Mouse (Mus musculus) myocyte (in vitro differentiated cells): ENCODE measurements around the gene Nr2c1. TPM values are rescaled to one million over a fixed set of nuclear protein-coding genes. Genes with fewer than 3 reads are reported as not detected.

ENCODE experiments used
- H3K27me3 ChIP-seq: one replicate; pipeline ENCODE4 v1.6.1; 2011; ENCODE audit not compliant: control insufficient read depth, insufficient read depth, insufficient read length
- H3K36me3 ChIP-seq: one replicate; pipeline ENCODE4 v1.6.1; 2011; ENCODE audit not compliant: control insufficient read depth, insufficient read depth
- H3K4me2 ChIP-seq: one replicate; pipeline ENCODE4 v1.6.1; 2011; ENCODE audit warnings: low read depth, control low read depth
- H3K4me3 ChIP-seq: one replicate; pipeline ENCODE4 v1.5.1; 2011; ENCODE audit warnings: mild to moderate bottlenecking, control low read depth, moderate library complexity
- H3K79me2 ChIP-seq: one replicate; pipeline ENCODE4 v1.6.1; 2011; ENCODE audit not compliant: control insufficient read depth, insufficient read depth
- H3ac ChIP-seq: one replicate; pipeline ENCODE4 v1.6.1; 2011; ENCODE audit not compliant: control insufficient read depth, insufficient read length
- CEBPB ChIP-seq: IDR thresholded peaks from 2 replicates; pipeline ENCODE4 v1.6.1; 2011; ENCODE audit warnings: mild to moderate bottlenecking, moderate library complexity; ENCODE audit not compliant: poor library complexity, insufficient read depth, severe bottlenecking
- E2F4 ChIP-seq: IDR thresholded peaks from one replicate; pipeline ENCODE4 v1.6.1; 2011; ENCODE audit warnings: mild to moderate bottlenecking, control low read depth, moderate library complexity; ENCODE audit not compliant: insufficient read depth
- MAX ChIP-seq: IDR thresholded peaks from one replicate; pipeline ENCODE4 v1.6.1; 2011; ENCODE audit warnings: low read depth, mild to moderate bottlenecking, control low read depth
- MYOD1 ChIP-seq, 3 experiments: IDR thresholded peaks; one replicate each; pipeline ENCODE4 v1.6.1; 2011; ENCODE audit warnings: control low read depth in 2 of 3, low read depth in 2 of 3, mild to moderate bottlenecking in 2 of 3, moderate library complexity in 1 of 3; ENCODE audit not compliant: insufficient read length in 2 of 3, control insufficient read depth in 1 of 3
- MYOG ChIP-seq, 3 experiments: IDR thresholded peaks; one replicate each; pipeline ENCODE4 v1.6.1; 2011; ENCODE audit warnings: control low read depth in 2 of 3, low read depth in 2 of 3, mild to moderate bottlenecking in 2 of 3; ENCODE audit not compliant: insufficient read length in 2 of 3, control insufficient read depth in 1 of 3, insufficient read depth in 1 of 3
- POLR2A ChIP-seq: IDR thresholded peaks from one replicate; pipeline ENCODE4 v1.6.1; 2011; ENCODE audit warnings: low read depth, mild to moderate bottlenecking, control low read depth, moderate library complexity; ENCODE audit not compliant: insufficient read length
- POLR2AphosphoS2 ChIP-seq: IDR thresholded peaks from one replicate; pipeline ENCODE4 v1.6.1; 2011; ENCODE audit warnings: low read depth, control low read depth; ENCODE audit not compliant: insufficient read length
- REST ChIP-seq: IDR thresholded peaks from one replicate; pipeline ENCODE4 v1.6.1; 2011; ENCODE audit warnings: mild to moderate bottlenecking, control low read depth, moderate library complexity; ENCODE audit not compliant: insufficient read depth, insufficient read length
- SRF ChIP-seq: IDR thresholded peaks from one replicate; pipeline ENCODE4 v1.6.1; 2011; ENCODE audit warnings: low read depth; ENCODE audit not compliant: control insufficient read depth, insufficient read length
- TCF12 ChIP-seq: IDR thresholded peaks from one replicate; pipeline ENCODE4 v1.6.1; 2011; ENCODE audit warnings: mild to moderate bottlenecking, control low read depth; ENCODE audit not compliant: poor library complexity, insufficient read depth, severe bottlenecking
- TCF3 ChIP-seq: IDR thresholded peaks from one replicate; pipeline ENCODE4 v1.6.1; 2011; ENCODE audit warnings: low read depth, control low read depth; ENCODE audit not compliant: insufficient read length
- USF1 ChIP-seq: IDR thresholded peaks from one replicate; pipeline ENCODE4 v1.6.1; 2011; ENCODE audit warnings: low read depth, mild to moderate bottlenecking, control low read depth, moderate library complexity
- polyA plus RNA-seq: library from polyadenylated mRNA; unstranded; fragments of >200 nt; fragmentation: generic; extraction: Trizol; gene quantifications from one replicate; pipeline ENCODE4 v1.2.1, GENCODE M21; 2012; ENCODE audit warnings: missing spikeins

Gene Nr2c1
- polyA plus RNA-seq, 1 experiment, result 8.4 TPM

DNA sequence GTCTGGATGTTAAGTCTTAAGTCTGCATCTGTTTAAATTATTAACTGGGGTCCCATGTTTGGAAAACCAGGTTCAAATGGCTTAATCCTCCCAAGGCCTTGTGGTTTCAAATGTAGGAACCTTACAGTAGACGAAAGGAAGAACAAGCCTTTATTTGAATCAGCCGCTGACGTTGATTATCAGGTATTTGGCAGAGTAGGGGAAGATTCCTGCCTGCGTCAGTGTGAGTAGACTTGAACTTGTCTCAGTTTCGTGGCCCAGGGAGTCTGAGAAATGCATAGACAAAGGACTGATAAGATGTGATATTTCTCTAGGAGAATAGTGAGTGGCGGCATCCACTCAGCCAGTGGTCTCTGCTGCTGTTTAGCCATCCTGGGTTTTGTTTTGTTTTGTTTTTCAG, 39.0 kb upstream of the Nr2c1 start:
- no peaks in the 10 kb centered on the region for H3K27me3 ChIP-seq
- no peak overlapping the region for H3K4me3 ChIP-seq
- no peak for TF ChIP-seq CEBPB
- no peak for TF ChIP-seq MYOD1 (IDR thresholded peaks at IDR 0.05; ENCODE audit: control insufficient read depth in 1 of 3, insufficient read length in 2 of 3, low read depth in 2 of 3)
- TF ChIP-seq MAX, result no peak
- TF ChIP-seq TCF3, result no peak
- TF ChIP-seq POLR2AphosphoS2, result no peak
- no peak for TF ChIP-seq E2F4
- no peak for TF ChIP-seq SRF
- TF ChIP-seq USF1, result no peak
- TF ChIP-seq TCF12, result no peak
- no peak for TF ChIP-seq POLR2A
- TF ChIP-seq REST, result no peak
- TF ChIP-seq MYOG (IDR thresholded peaks at IDR 0.05; ENCODE audit: control insufficient read depth in 1 of 3, insufficient read depth in 1 of 3, insufficient read length in 2 of 3, low read depth in 2 of 3), result no peak
- H3K36me3 ChIP-seq, result no peaks in the 10 kb centered on the region
- no peaks in the 10 kb centered on the region for H3K79me2 ChIP-seq
- H3K4me2 ChIP-seq, result no peak overlapping the region
- H3ac ChIP-seq, result no peak overlapping the region

DNA sequence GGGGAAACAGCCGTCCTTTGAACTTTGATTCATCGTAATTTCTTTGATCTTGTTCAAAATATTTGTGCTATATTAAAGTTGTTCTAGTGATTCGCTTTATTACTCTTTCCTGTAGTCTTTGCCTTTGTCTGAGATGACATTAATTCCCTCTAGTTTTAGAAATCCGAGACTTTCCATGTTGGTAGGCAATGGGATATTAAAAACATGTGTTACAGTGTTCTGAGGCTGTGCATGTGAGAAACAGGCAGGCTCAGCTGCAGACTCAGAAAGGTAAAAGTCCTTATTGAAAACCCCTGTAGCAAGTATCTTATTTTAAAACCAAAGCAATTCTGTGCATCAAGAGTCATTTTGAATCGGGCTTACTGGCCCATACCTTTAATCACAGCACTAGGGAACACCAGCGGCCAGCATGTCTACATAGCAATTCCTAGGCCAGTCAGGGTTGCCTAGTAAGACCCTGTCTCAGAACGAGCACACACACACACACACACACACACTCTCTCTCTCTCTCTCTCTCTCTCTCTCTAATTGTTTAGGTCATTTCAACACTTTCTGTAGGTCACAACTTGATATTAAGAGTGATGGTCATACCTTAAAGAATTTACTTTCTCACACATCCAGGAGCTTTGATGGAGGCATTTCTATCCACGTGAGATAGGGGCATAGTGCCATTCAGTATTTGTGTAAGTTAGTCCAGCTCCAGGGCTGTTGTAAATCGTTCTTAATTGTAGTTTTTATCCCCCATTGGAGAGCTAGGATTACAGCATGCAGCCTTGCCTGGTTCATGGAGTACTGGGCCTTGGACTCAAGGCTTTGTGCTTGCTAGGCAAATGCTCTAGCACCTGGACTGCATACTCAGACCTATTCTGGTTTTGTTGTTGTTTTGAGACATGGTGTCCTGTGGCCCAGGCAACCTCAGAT, 36.7 kb upstream of the Nr2c1 start:
- H3K4me2 ChIP-seq, result no peak overlapping the region
- no peaks in the 10 kb centered on the region for H3K79me2 ChIP-seq
- no peak overlapping the region for H3K4me3 ChIP-seq
- H3K36me3 ChIP-seq, result no peaks in the 10 kb centered on the region
- TF ChIP-seq POLR2A, result no peak
- TF ChIP-seq MYOG (IDR thresholded peaks at IDR 0.05; ENCODE audit: control insufficient read depth in 1 of 3, insufficient read depth in 1 of 3, insufficient read length in 2 of 3, low read depth in 2 of 3), result no peak
- TF ChIP-seq TCF12, result no peak
- TF ChIP-seq E2F4, result no peak
- no peak for TF ChIP-seq MAX
- TF ChIP-seq POLR2AphosphoS2, result no peak
- no peak for TF ChIP-seq CEBPB
- TF ChIP-seq SRF, result no peak
- no peaks in the 10 kb centered on the region for H3K27me3 ChIP-seq
- H3ac ChIP-seq, result no peak overlapping the region

DNA sequence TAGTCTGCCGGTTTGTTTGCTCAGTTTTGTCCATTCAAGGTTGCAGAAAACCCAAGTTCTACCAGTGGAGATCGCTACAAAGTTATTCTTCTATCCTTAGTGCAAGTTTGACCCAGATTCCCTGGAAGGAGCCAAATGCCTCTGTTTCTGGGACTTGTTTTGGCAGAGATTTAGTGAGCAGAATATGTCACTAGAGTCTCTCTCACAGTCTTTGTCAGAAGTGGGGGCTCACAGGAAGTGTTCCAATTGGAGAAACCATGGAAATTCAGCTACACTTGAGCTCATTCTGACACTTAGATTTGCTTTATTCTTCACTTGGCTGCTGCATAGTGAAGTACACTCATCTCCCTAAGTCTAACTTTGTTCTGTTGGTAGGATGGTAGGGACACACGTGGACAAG, 35.6 kb upstream of the Nr2c1 start:
- Histone ChIP-seq H3K27me3 (no peaks in the 10 kb centered on the region), H3K4me3 (no peak overlapping the region), H3K79me2 (no peaks in the 10 kb centered on the region), H3ac (no peak overlapping the region), H3K4me2 (no peak overlapping the region), H3K36me3 (no peaks in the 10 kb centered on the region)
- TF ChIP-seq SRF (no peak), E2F4 (no peak), TCF3 (no peak), REST (no peak), POLR2A (no peak), CEBPB (no peak), TCF12 (no peak), USF1 (no peak), MYOD1 (IDR thresholded peaks at IDR 0.05; ENCODE audit: control insufficient read depth in 1 of 3, insufficient read length in 2 of 3, low read depth in 2 of 3) (no peak), MAX (no peak), POLR2AphosphoS2 (no peak), MYOG (IDR thresholded peaks at IDR 0.05; ENCODE audit: control insufficient read depth in 1 of 3, insufficient read depth in 1 of 3, insufficient read length in 2 of 3, low read depth in 2 of 3) (no peak)

DNA sequence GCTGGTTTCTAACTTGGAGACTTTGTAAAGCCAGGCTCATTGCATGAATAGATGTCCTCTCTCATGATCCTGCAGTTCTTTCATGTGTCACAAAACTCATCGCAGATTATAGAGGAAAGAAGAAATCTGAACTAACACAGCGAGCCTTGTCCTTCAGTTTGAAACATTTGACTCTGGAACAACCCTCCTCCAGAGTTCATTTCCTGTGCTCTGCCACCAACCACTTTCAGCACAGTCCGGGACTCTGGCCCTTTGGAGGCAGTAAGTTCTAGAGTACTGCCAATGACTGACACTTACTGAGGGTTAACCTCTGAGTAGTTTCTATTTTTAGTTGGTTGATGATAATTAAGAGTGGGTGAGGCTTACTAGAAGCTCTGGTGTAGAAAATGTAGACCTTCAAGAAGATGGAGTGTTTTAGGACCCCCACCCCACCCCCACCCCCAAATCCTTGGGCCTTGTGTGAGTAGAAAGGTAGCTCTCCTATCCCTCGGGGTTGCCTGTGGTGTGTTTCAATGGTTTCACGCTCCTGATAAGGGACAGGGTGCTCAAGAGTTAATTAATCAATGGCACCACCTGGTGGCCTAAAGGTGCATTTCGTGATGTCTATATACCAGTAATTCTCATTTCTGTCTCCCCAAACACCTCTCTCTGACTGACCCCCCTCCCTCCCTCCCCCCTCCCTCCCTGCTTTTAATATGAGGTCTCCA, 31.8 kb upstream of the Nr2c1 start:
- Histone ChIP-seq H3K4me2 (peak overlapping the region; percentile 43), H3ac (no peak overlapping the region), H3K27me3 (no peaks in the 10 kb centered on the region), H3K36me3 (no peaks in the 10 kb centered on the region), H3K4me3 (no peak overlapping the region), H3K79me2 (no peaks in the 10 kb centered on the region)
- TF ChIP-seq POLR2AphosphoS2 (no peak), REST (no peak), SRF (no peak), USF1 (no peak), CEBPB (no peak), MAX (no peak), MYOG (IDR thresholded peaks at IDR 0.05; ENCODE audit: control insufficient read depth in 1 of 3, insufficient read depth in 1 of 3, insufficient read length in 2 of 3, low read depth in 2 of 3) (no peak)
